8 mouse cellular contexts compared by ENCODE assay signal in the genomic region with DNA sequence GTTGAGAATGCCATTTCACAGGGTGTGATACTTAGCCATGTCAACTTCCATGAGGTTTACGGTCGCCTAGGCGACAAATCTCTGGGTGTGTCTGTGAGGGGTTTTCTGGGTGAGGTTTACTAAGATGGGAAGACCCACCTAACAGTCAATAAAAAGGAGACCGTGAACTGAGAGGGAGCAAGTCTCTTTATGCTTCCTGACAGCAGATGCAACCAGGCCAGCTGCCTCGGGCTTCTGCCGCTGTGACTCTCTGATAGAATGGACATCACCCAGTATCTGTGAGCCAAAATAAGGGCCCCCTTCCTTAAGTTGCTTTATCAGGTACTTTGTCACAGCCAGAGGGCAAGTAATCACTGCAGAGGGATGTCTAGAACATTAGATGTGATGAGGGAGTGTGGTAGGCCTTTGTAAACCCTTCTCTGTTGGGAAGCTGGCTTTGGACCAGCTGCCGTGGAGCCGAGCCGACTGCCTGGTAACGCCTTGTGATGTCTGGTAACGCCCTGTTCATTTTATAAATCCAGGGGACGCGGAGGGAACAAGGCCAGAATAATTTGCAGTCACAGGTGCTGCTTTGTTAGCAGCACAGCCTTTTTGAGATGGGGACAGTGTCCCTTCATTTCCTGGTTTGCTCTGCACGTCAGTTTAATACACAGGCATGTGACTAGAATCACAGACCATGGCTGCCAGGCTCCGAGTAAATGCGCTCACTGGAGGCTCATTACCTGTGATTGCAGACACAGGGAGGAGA. TPM values are rescaled to one million over a fixed set of nuclear protein-coding genes. Genes with fewer than 3 reads are reported as not detected.
DNase-seq lines count a peak whose midpoint lies in the region; ATAC-seq and TF ChIP-seq lines count a peak whose summit lies in the region.

No protein-coding gene starts in this region.

- DNase-seq in right cerebral cortex, postnatal 10 days (ENCODE audit: low spot score in 2 of 2), result peak; percentile 74 to 78
- no peak for DNase-seq in right cerebral cortex, postnatal 36 days (ENCODE audit: low spot score in 2 of 2)
- DNase-seq in hindbrain, embryonic 11.5 days (ENCODE audit: low spot score), result no peak
- no peak for DNase-seq in adrenal gland, adult 2 months
- no peak for DNase-seq in liver, postnatal 0 days
- no peak for DNase-seq in kidney, adult 11 months

- no peak overlapping the region for H3K9ac ChIP-seq in embryonic facial prominence, embryonic 15.5 days
- no peak overlapping the region for H3K9ac ChIP-seq in hindbrain, embryonic 11.5 days (ENCODE audit: low read depth, low read length)
- H3K9ac ChIP-seq in neural tube, embryonic 15.5 days (replicated peaks), result no peak overlapping the region
- no peak overlapping the region for H3K9ac ChIP-seq in liver, postnatal 0 days (replicated peaks)

- no peaks in the 10 kb centered on the region for H3K27me3 ChIP-seq in embryonic facial prominence, embryonic 15.5 days
- no peaks in the 10 kb centered on the region for H3K27me3 ChIP-seq in hindbrain, embryonic 11.5 days (ENCODE audit: control insufficient read depth, insufficient read depth, low read length)
- H3K27me3 ChIP-seq in neural tube, embryonic 15.5 days (replicated peaks), result no peaks in the 10 kb centered on the region
- no peaks in the 10 kb centered on the region for H3K27me3 ChIP-seq in liver, postnatal 0 days (ENCODE audit: insufficient read depth, low read length)

- no peak for TF ChIP-seq EP300 in liver, postnatal 0 days (IDR thresholded peaks at IDR 0.05; ENCODE audit: low read depth)

- no peaks in the 10 kb centered on the region for H3K36me3 ChIP-seq in embryonic facial prominence, embryonic 15.5 days
- H3K36me3 ChIP-seq in hindbrain, embryonic 11.5 days (ENCODE audit: control insufficient read depth, insufficient read depth, low read length), result no peaks in the 10 kb centered on the region
- H3K36me3 ChIP-seq in neural tube, embryonic 15.5 days, result no peaks in the 10 kb centered on the region
- no peaks in the 10 kb centered on the region for H3K36me3 ChIP-seq in liver, postnatal 0 days (replicated peaks; ENCODE audit: insufficient read depth, low read length)

- WGBS in embryonic facial prominence, embryonic 15.5 days, result 54% methylated on average over 16 of the region's 16 CpGs
- WGBS in hindbrain, embryonic 11.5 days, result 67% methylated on average over 16 of the region's 16 CpGs
- 31% methylated on average over 16 of the region's 16 CpGs for WGBS in neural tube, embryonic 15.5 days
- WGBS in liver, postnatal 0 days (ENCODE audit: insufficient replicate concordance), result 83% methylated on average over 16 of the region's 16 CpGs

- ATAC-seq in embryonic facial prominence, embryonic 15.5 days (ENCODE audit: insufficient number of reproducible peaks, low FRiP score, low TSS enrichment, low read depth), result no peak
- ATAC-seq in hindbrain, embryonic 11.5 days (ENCODE audit: low FRiP score), result peak; percentile 61
- ATAC-seq in neural tube, embryonic 15.5 days (ENCODE audit: low FRiP score), result peak; percentile 60
- no peak for ATAC-seq in liver, postnatal 0 days

- H3K4me3 ChIP-seq in embryonic facial prominence, embryonic 15.5 days (replicated peaks), result no peak overlapping the region
- H3K4me3 ChIP-seq in hindbrain, embryonic 11.5 days (ENCODE audit: low read depth, low read length), result no peak overlapping the region
- no peak overlapping the region for H3K4me3 ChIP-seq in neural tube, embryonic 15.5 days (replicated peaks)
- H3K4me3 ChIP-seq in liver, postnatal 0 days (ENCODE audit: low read depth, low read length), result no peak overlapping the region

- no peaks in the 10 kb centered on the region for H3K9me3 ChIP-seq in embryonic facial prominence, embryonic 15.5 days (replicated peaks)
- H3K9me3 ChIP-seq in hindbrain, embryonic 11.5 days (ENCODE audit: control insufficient read depth, low read length), result no peaks in the 10 kb centered on the region
- no peaks in the 10 kb centered on the region for H3K9me3 ChIP-seq in neural tube, embryonic 15.5 days (replicated peaks)
- no peaks in the 10 kb centered on the region for H3K9me3 ChIP-seq in liver, postnatal 0 days (ENCODE audit: low read length)

- H3K27ac ChIP-seq in embryonic facial prominence, embryonic 15.5 days (replicated peaks), result 0 out of 2 replicates have a peak overlapping the region, but pooled peaks have one; percentile 23
- peak overlapping the region; percentile 61 for H3K27ac ChIP-seq in hindbrain, embryonic 11.5 days (ENCODE audit: low read depth, low read length)
- H3K27ac ChIP-seq in neural tube, embryonic 15.5 days (replicated peaks), result peak overlapping the region; percentile 83
- no peak overlapping the region for H3K27ac ChIP-seq in liver, postnatal 0 days (ENCODE audit: low read depth)

- H3K4me2 ChIP-seq in embryonic facial prominence, embryonic 15.5 days (replicated peaks), result no peak overlapping the region
- H3K4me2 ChIP-seq in hindbrain, embryonic 11.5 days (replicated peaks; ENCODE audit: low read depth, low read length), result no peak overlapping the region
- H3K4me2 ChIP-seq in neural tube, embryonic 15.5 days, result peak overlapping the region; percentile 40
- H3K4me2 ChIP-seq in liver, postnatal 0 days (ENCODE audit: low read depth, low read length), result no peak overlapping the region

- peaks cover 45% of the 10 kb centered on the region for H3K4me1 ChIP-seq in embryonic facial prominence, embryonic 15.5 days
- peaks cover 2% of the 10 kb centered on the region; the same call in 1 of the 2 replicates for H3K4me1 ChIP-seq in hindbrain, embryonic 11.5 days (replicated peaks; ENCODE audit: control insufficient read depth, insufficient read depth, low read length)
- peaks cover 51% of the 10 kb centered on the region for H3K4me1 ChIP-seq in neural tube, embryonic 15.5 days
- H3K4me1 ChIP-seq in liver, postnatal 0 days (ENCODE audit: insufficient read depth), result no peaks in the 10 kb centered on the region

- TF ChIP-seq CTCF in liver, postnatal 0 days (IDR thresholded peaks at IDR 0.05; ENCODE audit: low read depth), result no peak

RNA-seq across cellular contexts. Expression of gene Tspan5, which starts 58.8 kb away (rescaled TPM):
- polyA plus RNA-seq in embryonic facial prominence, embryonic 15.5 days (2015; fragmentation: Nextera tagmentation; extraction: Ambion mirVana), result 42.7 and 43.2 TPM in 2 replicates
- 51.0 and 64.9 TPM in 2 replicates for polyA plus RNA-seq in hindbrain, embryonic 11.5 days (2014; fragmentation: Nextera tagmentation; extraction: Ambion mirVana)
- 94.2 and 104 TPM in 2 replicates for polyA plus RNA-seq in neural tube, embryonic 15.5 days (2015; fragmentation: Nextera tagmentation; extraction: Ambion mirVana)
- 10 to 100 TPM; 47.3 to 67.5 TPM for total RNA-seq in adrenal gland, adult 2 months (2021)
- 32.3 and 40.3 TPM in 2 replicates for polyA plus RNA-seq in adrenal gland, adult 2 months (2012; rRNA removed)
- 1.6 and 1.7 TPM in 2 replicates for polyA plus RNA-seq in liver, postnatal 0 days (2015; fragmentation: Nextera tagmentation; extraction: Ambion mirVana)

Comparison
In these comparisons a context has a peak if more than half of its experiments do, and no peak if none do; other contexts are left out.
1. DNase-seq: peak in right cerebral cortex, postnatal 10 days (2 of 2); none in right cerebral cortex, postnatal 36 days (0 of 2), hindbrain, embryonic 11.5 days (single experiment), adrenal gland, adult 2 months (single experiment), liver, postnatal 0 days (single experiment) and kidney, adult 11 months (single experiment).
2. ATAC-seq: peak in hindbrain, embryonic 11.5 days (single experiment) and neural tube, embryonic 15.5 days (single experiment); none in embryonic facial prominence, embryonic 15.5 days (single experiment) and liver, postnatal 0 days (single experiment).
3. RNA of gene Tspan5, which starts 58.8 kb away (polyA plus RNA-seq): 94.2 to 104 TPM in neural tube, embryonic 15.5 days, 51.0 to 64.9 TPM in hindbrain, embryonic 11.5 days, 42.7 to 43.2 TPM in embryonic facial prominence, embryonic 15.5 days and 32.3 to 40.3 TPM in adrenal gland, adult 2 months; 1.6 to 1.7 TPM in liver, postnatal 0 days; every median in the first group is over 10 times any median in the second.